Mouse (Mus musculus): ENCODE measurements at regions not wholly inside any gene's neighbourhood (a gene's known extent, or its start where the extent isn't known, plus 50 kb on each side); places are given as distances from the start of the nearest gene placed in this dataset.

DNA sequence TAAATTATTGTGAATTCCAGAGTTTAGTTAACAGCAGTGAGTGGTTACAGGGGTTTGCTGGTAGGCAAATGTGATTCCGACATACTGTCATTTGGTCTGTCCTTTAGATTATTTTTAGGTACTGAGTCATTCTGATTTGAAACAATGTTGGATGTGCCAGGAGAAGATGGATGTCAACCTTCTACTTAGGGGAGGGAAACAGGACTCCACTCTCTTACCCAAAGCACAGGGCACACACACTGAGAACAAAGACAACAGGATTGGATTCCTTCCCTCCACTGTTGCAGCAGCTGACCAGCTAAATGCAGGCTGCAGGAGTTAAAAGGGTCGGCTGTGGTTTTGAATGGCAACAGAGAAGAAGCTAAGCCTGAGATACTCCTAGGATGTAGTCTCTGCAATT lies 186.7 kb upstream of the Pter start:
- TF ChIP-seq CTCF (conservative IDR thresholded peaks at IDR 0.05 in 1 of 2, IDR thresholded peaks at IDR 0.05 in 1 of 2; ENCODE audit: low read depth in 2 of 2, low read length in 2 of 2) (no peak), MEF2A (IDR thresholded peaks at IDR 0.05; ENCODE audit: borderline replicate concordance, low read depth, low read length) (no peak), GABPA (IDR thresholded peaks at IDR 0.05; ENCODE audit: insufficient replicate concordance, low read depth, low read length) (no peak), KAT2A (IDR thresholded peaks at IDR 0.05; ENCODE audit: insufficient replicate concordance, low read length) (no peak), MYC (IDR thresholded peaks at IDR 0.05; ENCODE audit: low read depth, low read length) (no peak), JUND (conservative IDR thresholded peaks at IDR 0.05; ENCODE audit: low read depth, low read length) (no peak), ZMIZ1 (IDR thresholded peaks at IDR 0.05; ENCODE audit: low read depth, low read length) (no peak)

Data from CH12.LX (cell line).